26 mouse cellular contexts compared by ENCODE assay signal in the genomic region with DNA sequence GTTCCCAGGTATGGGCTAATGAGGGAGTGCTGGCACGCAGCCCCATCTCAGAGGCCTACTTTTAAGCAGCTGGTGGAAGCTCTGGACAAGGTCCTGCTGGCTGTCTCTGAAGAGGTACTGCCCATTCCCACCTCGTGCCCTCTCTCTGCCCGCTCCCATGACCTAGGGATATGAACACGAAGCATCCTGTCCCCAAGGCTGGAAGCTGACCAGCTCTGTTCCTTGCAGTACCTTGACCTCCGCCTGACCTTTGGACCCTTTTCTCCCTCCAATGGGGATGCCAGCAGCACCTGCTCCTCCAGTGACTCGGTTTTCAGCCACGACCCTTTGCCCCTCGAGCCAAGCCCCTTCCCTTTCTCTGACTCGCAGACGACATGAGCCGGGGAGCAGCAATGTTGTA. TPM values are rescaled to one million over a fixed set of nuclear protein-coding genes. Genes with fewer than 3 reads are reported as not detected.
DNase-seq lines count a peak whose midpoint lies in the region; ATAC-seq and TF ChIP-seq lines count a peak whose summit lies in the region.
"Had no signal": no experiment of that assay in that cellular context is flagged by ENCODE, and none has a peak within 500 bp of the region (broad histone marks: within the 10 kb centered on the region; RNA-seq: fewer than 3 reads in every experiment).

No protein-coding gene starts in this region.

- H3K9ac ChIP-seq in kidney, embryonic 14.5 days (ENCODE audit: low read depth, low read length): no peak overlapping the region
- no peak overlapping the region for H3K9ac ChIP-seq in embryonic facial prominence, embryonic 15.5 days
- no peak overlapping the region for H3K9ac ChIP-seq in kidney, embryonic 15.5 days
- H3K9ac ChIP-seq: embryonic facial prominence, embryonic 12.5 days; heart, embryonic 13.5 days; hindbrain, embryonic 15.5 days; intestine, embryonic 15.5 days; liver, postnatal 0 days had no signal

- no peak overlapping the region for H3K27ac ChIP-seq in kidney, embryonic 14.5 days (ENCODE audit: low read depth, low read length)
- H3K27ac ChIP-seq in embryonic facial prominence, embryonic 15.5 days (replicated peaks): peak overlapping the region; percentile 67; the same call in 1 of the 2 replicates
- peak overlapping the region; percentile 83 for H3K27ac ChIP-seq in kidney, embryonic 15.5 days
- H3K27ac ChIP-seq: embryonic facial prominence, embryonic 12.5 days; heart, embryonic 13.5 days had no signal

- TF ChIP-seq POLR2A in myocyte (IDR thresholded peaks at IDR 0.05; ENCODE audit: insufficient read length, low read depth): no peak

- no peak overlapping the region for H3ac ChIP-seq in myocyte (ENCODE audit: control insufficient read depth, insufficient read length)

- no peaks in the 10 kb centered on the region for H3K9me3 ChIP-seq in kidney, embryonic 14.5 days (ENCODE audit: control insufficient read depth, low read length)
- H3K9me3 ChIP-seq in embryonic facial prominence, embryonic 15.5 days (replicated peaks): no peaks in the 10 kb centered on the region
- no peaks in the 10 kb centered on the region for H3K9me3 ChIP-seq in kidney, embryonic 15.5 days (replicated peaks)
- H3K9me3 ChIP-seq: embryonic facial prominence, embryonic 12.5 days; heart, embryonic 13.5 days; hindbrain, embryonic 15.5 days; intestine, embryonic 15.5 days had no signal

- ATAC-seq in kidney, embryonic 14.5 days (ENCODE audit: low FRiP score, low TSS enrichment): no peak
- ATAC-seq in embryonic facial prominence, embryonic 15.5 days (ENCODE audit: insufficient number of reproducible peaks, low FRiP score, low TSS enrichment, low read depth): no peak
- ATAC-seq in kidney, embryonic 15.5 days (replicated peaks; ENCODE audit: low FRiP score): no peak
- ATAC-seq: forebrain, embryonic 16.5 days; intestine, embryonic 15.5 days; liver, postnatal 0 days had no signal

- DNase-seq in kidney, adult 18-20 months: peak; percentile 57
- no peak for DNase-seq in spleen, postnatal 14 days (ENCODE audit: low spot score in 2 of 2)
- DNase-seq in right cerebral cortex, postnatal 25 days: no peak
- DNase-seq: adrenal gland, adult 2 months; cerebellum, adult 9-10 months; liver, postnatal 0 days; lung, postnatal 4 days; retina, postnatal 1 day had no signal

- H3K79me2 ChIP-seq in myocyte (ENCODE audit: control insufficient read depth, insufficient read depth): no peaks in the 10 kb centered on the region

- no peak overlapping the region for H3K4me2 ChIP-seq in kidney, embryonic 14.5 days (replicated peaks; ENCODE audit: low read depth, low read length)
- no peak overlapping the region for H3K4me2 ChIP-seq in embryonic facial prominence, embryonic 15.5 days (replicated peaks)
- no peak overlapping the region for H3K4me2 ChIP-seq in kidney, embryonic 15.5 days
- H3K4me2 ChIP-seq in myocyte (ENCODE audit: low read depth): peak overlapping the region; percentile 69
- H3K4me2 ChIP-seq: embryonic facial prominence, embryonic 12.5 days; heart, embryonic 13.5 days; hindbrain, embryonic 15.5 days; intestine, embryonic 15.5 days had no signal

- H3K36me3 ChIP-seq in kidney, embryonic 14.5 days (ENCODE audit: control insufficient read depth, insufficient read depth, low read length): no peaks in the 10 kb centered on the region; the same call in 1 of the 2 replicates
- H3K36me3 ChIP-seq in embryonic facial prominence, embryonic 15.5 days: no peaks in the 10 kb centered on the region
- peaks cover 24% of the 10 kb centered on the region for H3K36me3 ChIP-seq in kidney, embryonic 15.5 days
- no peaks in the 10 kb centered on the region for H3K36me3 ChIP-seq in myocyte (ENCODE audit: control insufficient read depth, insufficient read depth)
- H3K36me3 ChIP-seq: embryonic facial prominence, embryonic 12.5 days; heart, embryonic 13.5 days; hindbrain, embryonic 15.5 days; intestine, embryonic 15.5 days had no signal

- H3K4me3 ChIP-seq in kidney, embryonic 14.5 days (ENCODE audit: low read length): no peak overlapping the region
- H3K4me3 ChIP-seq in embryonic facial prominence, embryonic 15.5 days (replicated peaks): no peak overlapping the region
- H3K4me3 ChIP-seq in kidney, embryonic 15.5 days (replicated peaks): no peak overlapping the region
- no peak overlapping the region for H3K4me3 ChIP-seq in myocyte
- H3K4me3 ChIP-seq: embryonic facial prominence, embryonic 12.5 days; heart, embryonic 13.5 days; hindbrain, embryonic 15.5 days; intestine, embryonic 15.5 days had no signal

- H3K4me1 ChIP-seq in kidney, embryonic 14.5 days (ENCODE audit: control insufficient read depth, insufficient read depth, low read length): peaks cover 21% of the 10 kb centered on the region
- H3K4me1 ChIP-seq in embryonic facial prominence, embryonic 15.5 days: peaks cover 37% of the 10 kb centered on the region
- H3K4me1 ChIP-seq in kidney, embryonic 15.5 days: peaks cover 45% of the 10 kb centered on the region

- no peaks in the 10 kb centered on the region for H3K27me3 ChIP-seq in kidney, embryonic 14.5 days (ENCODE audit: control insufficient read depth, insufficient read depth, low read length)
- H3K27me3 ChIP-seq in embryonic facial prominence, embryonic 15.5 days: no peaks in the 10 kb centered on the region
- no peaks in the 10 kb centered on the region for H3K27me3 ChIP-seq in kidney, embryonic 15.5 days
- H3K27me3 ChIP-seq in myocyte (ENCODE audit: control insufficient read depth, insufficient read depth, insufficient read length): no peaks in the 10 kb centered on the region
- H3K27me3 ChIP-seq: embryonic facial prominence, embryonic 12.5 days; heart, embryonic 13.5 days; hindbrain, embryonic 15.5 days; intestine, embryonic 15.5 days had no signal

- 65% methylated on average over 11 of the region's 11 CpGs for WGBS in kidney, embryonic 14.5 days
- WGBS in embryonic facial prominence, embryonic 15.5 days: 80% methylated on average over 11 of the region's 11 CpGs
- 75% methylated on average over 11 of the region's 11 CpGs for WGBS in kidney, embryonic 15.5 days

TF ChIP-seq in myocyte, 11 proteins besides CTCF, POLR2A, EP300 and RAD21:
- TF ChIP-seq USF1 (IDR thresholded peaks at IDR 0.05; ENCODE audit: low read depth) (no peak), TCF12 (IDR thresholded peaks at IDR 0.05; ENCODE audit: insufficient read depth, poor library complexity, severe bottlenecking) (no peak), MYOG (IDR thresholded peaks at IDR 0.05; ENCODE audit: control insufficient read depth in 1 of 3, insufficient read depth in 1 of 3, insufficient read length in 2 of 3, low read depth in 2 of 3) (no peak), E2F4 (IDR thresholded peaks at IDR 0.05; ENCODE audit: insufficient read depth) (no peak), REST (IDR thresholded peaks at IDR 0.05; ENCODE audit: insufficient read depth, insufficient read length) (no peak), SRF (IDR thresholded peaks at IDR 0.05; ENCODE audit: control insufficient read depth, insufficient read length, low read depth) (no peak), TCF3 (IDR thresholded peaks at IDR 0.05; ENCODE audit: insufficient read length, low read depth) (no peak), MYOD1 (IDR thresholded peaks at IDR 0.05; ENCODE audit: control insufficient read depth in 1 of 3, insufficient read length in 2 of 3, low read depth in 2 of 3) (no peak), CEBPB (IDR thresholded peaks at IDR 0.05; ENCODE audit: insufficient read depth, poor library complexity, severe bottlenecking) (no peak), POLR2AphosphoS2 (IDR thresholded peaks at IDR 0.05; ENCODE audit: insufficient read length, low read depth) (no peak), MAX (IDR thresholded peaks at IDR 0.05; ENCODE audit: low read depth) (no peak)

RNA-seq across cellular contexts. Expression of a gene that starts 15.4 kb away (rescaled TPM):
- polyA plus RNA-seq in kidney, embryonic 14.5 days (2014; fragmentation: Nextera tagmentation; extraction: Ambion mirVana): 9.9 and 14.9 TPM in 2 replicates
- polyA plus RNA-seq in embryonic facial prominence, embryonic 15.5 days (2015; fragmentation: Nextera tagmentation; extraction: Ambion mirVana): 12.7 and 14.6 TPM in 2 replicates
- polyA plus RNA-seq in kidney, embryonic 15.5 days (2015; fragmentation: Nextera tagmentation; extraction: Ambion mirVana): 16.4 and 19.8 TPM in 2 replicates
- polyA plus RNA-seq in myocyte (2012; fragmentation: generic; extraction: Trizol): 6.6 TPM
- polyA plus RNA-seq: thymus, postnatal 0 days had no signal

RNA-seq across cellular contexts. Expression of a gene that starts 34.5 kb away (rescaled TPM):
- not detected in 2 replicates for polyA plus RNA-seq in kidney, embryonic 14.5 days (2014; fragmentation: Nextera tagmentation; extraction: Ambion mirVana)
- not detected in 2 replicates for polyA plus RNA-seq in embryonic facial prominence, embryonic 15.5 days (2015; fragmentation: Nextera tagmentation; extraction: Ambion mirVana)
- not detected in 2 replicates for polyA plus RNA-seq in kidney, embryonic 15.5 days (2015; fragmentation: Nextera tagmentation; extraction: Ambion mirVana)
- not detected for polyA plus RNA-seq in myocyte (2012; fragmentation: generic; extraction: Trizol)
- polyA plus RNA-seq: adrenal gland, adult 2 months; C2C12; cortical plate, adult 2 months; embryonic facial prominence, embryonic 12.5 days; forebrain, embryonic 16.5 days; gonadal fat pad, adult 2 months; heart, embryonic 13.5 days; hindbrain, embryonic 15.5 days; intestine, embryonic 15.5 days; liver, adult 2 months; liver, postnatal 0 days; midbrain, postnatal 0 days; neural tube, embryonic 11.5 days; small intestine, adult 2 months; thymus, postnatal 0 days; urinary bladder, adult 2 months had no signal

RNA-seq across cellular contexts. Expression of a gene that starts 41.8 kb away (rescaled TPM):
- polyA plus RNA-seq in kidney, embryonic 14.5 days (2014; fragmentation: Nextera tagmentation; extraction: Ambion mirVana): 71.2 and 93.6 TPM in 2 replicates
- 54.0 and 56.0 TPM in 2 replicates for polyA plus RNA-seq in embryonic facial prominence, embryonic 15.5 days (2015; fragmentation: Nextera tagmentation; extraction: Ambion mirVana)
- polyA plus RNA-seq in kidney, embryonic 15.5 days (2015; fragmentation: Nextera tagmentation; extraction: Ambion mirVana): 65.1 and 66.9 TPM in 2 replicates
- polyA plus RNA-seq in myocyte (2012; fragmentation: generic; extraction: Trizol): 10.2 TPM
